Mouse (Mus musculus): Measurements from ENCODE around the gene 2310011J03Rik. TPM values are rescaled to one million over a fixed set of nuclear protein-coding genes. Genes with fewer than 3 reads are reported as not detected.
A peak's percentile ranks its signal among the peaks of the same experiment; 100 is the strongest.

Gene 2310011J03Rik
- polyA plus RNA-seq, 1 experiment from 2014 or later: 54.4 TPM

GRCm38 (mm10) chr10:80281921-80282371 is 38.4 kb downstream of the 2310011J03Rik start:
- H3K27ac ChIP-seq: no peak overlapping the region
- H3K4me1 ChIP-seq: 0 out of 2 replicates have a peak, but pooled peaks cover 6% of the 10 kb centered on the region
- peaks cover 96% of the 10 kb centered on the region for H3K36me3 ChIP-seq
- H3K9me3 ChIP-seq: no peaks in the 10 kb centered on the region
- H3K4me2 ChIP-seq: no peak overlapping the region
- no peaks in the 10 kb centered on the region for H3K27me3 ChIP-seq
- 71% methylated on average over 8 of the region's 8 CpGs for WGBS
- H3K9ac ChIP-seq: no peak overlapping the region
- no peak for ATAC-seq (ENCODE audit: insufficient number of reproducible peaks, low FRiP score, low TSS enrichment, low read depth)
- no peak overlapping the region for H3K4me3 ChIP-seq

- 0 out of 2 replicates have a peak, but pooled peaks cover 6% of the 10 kb centered on the region for H3K4me1 ChIP-seq
- no peaks in the 10 kb centered on the region for H3K27me3 ChIP-seq
- H3K4me2 ChIP-seq: no peak overlapping the region
- no peak overlapping the region for H3K9ac ChIP-seq
- 72% methylated on average over 7 of the region's 7 CpGs for WGBS
- H3K36me3 ChIP-seq: peaks cover 94% of the 10 kb centered on the region
- H3K27ac ChIP-seq: no peak overlapping the region
- no peak overlapping the region for H3K4me3 ChIP-seq
- no peak for ATAC-seq (ENCODE audit: insufficient number of reproducible peaks, low FRiP score, low TSS enrichment, low read depth)
- no peaks in the 10 kb centered on the region for H3K9me3 ChIP-seq
Measured at GRCm38 (mm10) chr10:80281304-80281703, 39.0 kb downstream of the 2310011J03Rik start.

GRCm38 (mm10) chr10:80279273-80279672 is 41.1 kb downstream of the 2310011J03Rik start:
- Histone ChIP-seq H3K4me1 (0 out of 2 replicates have a peak, but pooled peaks cover 6% of the 10 kb centered on the region), H3K9ac (no peak overlapping the region), H3K9me3 (no peaks in the 10 kb centered on the region), H3K4me2 (no peak overlapping the region), H3K27me3 (no peaks in the 10 kb centered on the region), H3K36me3 (peaks cover 94% of the 10 kb centered on the region), H3K27ac (no peak overlapping the region), H3K4me3 (no peak overlapping the region)
- WGBS: 91% methylated on average over 12 of the region's 12 CpGs
- ATAC-seq (ENCODE audit: insufficient number of reproducible peaks, low FRiP score, low TSS enrichment, low read depth): no peak

GRCm38 (mm10) chr10:80278390-80278789 is 41.9 kb downstream of the 2310011J03Rik start:
- Histone ChIP-seq H3K27me3 (no peaks in the 10 kb centered on the region), H3K4me1 (0 out of 2 replicates have a peak, but pooled peaks cover 6% of the 10 kb centered on the region), H3K9me3 (no peaks in the 10 kb centered on the region), H3K4me2 (no peak overlapping the region), H3K27ac (no peak overlapping the region), H3K36me3 (peaks cover 94% of the 10 kb centered on the region), H3K9ac (no peak overlapping the region), H3K4me3 (no peak overlapping the region)
- 91% methylated on average over 9 of the region's 9 CpGs for WGBS
- ATAC-seq (ENCODE audit: insufficient number of reproducible peaks, low FRiP score, low TSS enrichment, low read depth): no peak

GRCm38 (mm10) chr10:80276238-80276637 is 44.1 kb downstream of the 2310011J03Rik start:
- Histone ChIP-seq H3K27ac (no peak overlapping the region), H3K9me3 (no peaks in the 10 kb centered on the region), H3K36me3 (peaks cover 85% of the 10 kb centered on the region), H3K4me1 (peaks cover 11% of the 10 kb centered on the region), H3K9ac (no peak overlapping the region), H3K4me2 (no peak overlapping the region), H3K27me3 (no peaks in the 10 kb centered on the region), H3K4me3 (no peak overlapping the region)
- 91% methylated on average over 5 of the region's 5 CpGs for WGBS
- no peak for ATAC-seq (ENCODE audit: insufficient number of reproducible peaks, low FRiP score, low TSS enrichment, low read depth)

- Histone ChIP-seq H3K4me1 (peaks cover 30% of the 10 kb centered on the region), H3K27ac (no peak overlapping the region), H3K9ac (no peak overlapping the region), H3K27me3 (no peaks in the 10 kb centered on the region), H3K36me3 (peaks cover 68% of the 10 kb centered on the region), H3K4me2 (no peak overlapping the region), H3K4me3 (no peak overlapping the region), H3K9me3 (no peaks in the 10 kb centered on the region)
- ATAC-seq (ENCODE audit: insufficient number of reproducible peaks, low FRiP score, low TSS enrichment, low read depth): no peak
- 92% methylated on average over 3 of the region's 3 CpGs for WGBS
Measured at GRCm38 (mm10) chr10:80273847-80274246, 46.5 kb downstream of the 2310011J03Rik start.

GRCm38 (mm10) chr10:80271870-80272585 is 48.3 kb downstream of the 2310011J03Rik start:
- WGBS: 79% methylated on average over 8 of the region's 8 CpGs
- Histone ChIP-seq H3K36me3 (peaks cover 52% of the 10 kb centered on the region), H3K4me2 (no peak overlapping the region), H3K9ac (no peak overlapping the region), H3K4me3 (no peak overlapping the region), H3K4me1 (peaks cover 47% of the 10 kb centered on the region), H3K27me3 (no peaks in the 10 kb centered on the region), H3K27ac (no peak overlapping the region), H3K9me3 (no peaks in the 10 kb centered on the region)
- ATAC-seq (ENCODE audit: insufficient number of reproducible peaks, low FRiP score, low TSS enrichment, low read depth): no peak

GRCm38 (mm10) chr10:80271186-80271843 is 49.0 kb downstream of the 2310011J03Rik start:
- Histone ChIP-seq H3K27ac (no peak overlapping the region), H3K36me3 (peaks cover 47% of the 10 kb centered on the region), H3K9me3 (no peaks in the 10 kb centered on the region), H3K4me2 (no peak overlapping the region), H3K27me3 (no peaks in the 10 kb centered on the region), H3K4me3 (no peak overlapping the region), H3K4me1 (peaks cover 53% of the 10 kb centered on the region), H3K9ac (no peak overlapping the region)
- WGBS: 79% methylated on average over 5 of the region's 5 CpGs
- no peak for ATAC-seq (ENCODE audit: insufficient number of reproducible peaks, low FRiP score, low TSS enrichment, low read depth)

GRCm38 (mm10) chr10:80270734-80271181 is 49.6 kb downstream of the 2310011J03Rik start:
- ATAC-seq (ENCODE audit: insufficient number of reproducible peaks, low FRiP score, low TSS enrichment, low read depth): no peak
- Histone ChIP-seq H3K4me1 (peaks cover 59% of the 10 kb centered on the region), H3K36me3 (peaks cover 41% of the 10 kb centered on the region), H3K4me2 (no peak overlapping the region), H3K4me3 (no peak overlapping the region), H3K9ac (no peak overlapping the region), H3K27ac (peak overlapping the region; percentile 7; the same call in 1 of the 2 replicates), H3K27me3 (no peaks in the 10 kb centered on the region), H3K9me3 (no peaks in the 10 kb centered on the region)
- 76% methylated on average over 6 of the region's 6 CpGs for WGBS

- peaks cover 35% of the 10 kb centered on the region for H3K36me3 ChIP-seq
Measured at GRCm38 (mm10) chr10:80270099-80270498, 50.2 kb downstream of the 2310011J03Rik start.

More at GRCm38 (mm10) chr10:80270099-80270498, 50.2 kb downstream of the 2310011J03Rik start:
- Histone ChIP-seq H3K4me3 (no peak overlapping the region), H3K4me1 (peaks cover 62% of the 10 kb centered on the region), H3K9me3 (no peaks in the 10 kb centered on the region), H3K27ac (peak overlapping the region; percentile 7; the same call in 1 of the 2 replicates), H3K27me3 (no peaks in the 10 kb centered on the region), H3K4me2 (no peak overlapping the region), H3K9ac (no peak overlapping the region)
- 90% methylated on average over 2 of the region's 2 CpGs for WGBS
- no peak for ATAC-seq (ENCODE audit: insufficient number of reproducible peaks, low FRiP score, low TSS enrichment, low read depth)
